In genomic region chr5:65538121-65538520, GRCm38 (mm10) we compare ENCODE assay signal across 9 mouse cellular contexts. TPM values are rescaled to one million over a fixed set of nuclear protein-coding genes. Genes with fewer than 3 reads are reported as not detected.
A peak's percentile ranks its signal among the peaks of the same experiment; 100 is the strongest.
DNase-seq lines count a peak whose midpoint lies in the region; ATAC-seq and TF ChIP-seq lines count a peak whose summit lies in the region.
"Had no signal": no experiment of that assay in that cellular context is flagged by ENCODE, and none has a peak within 500 bp of the region (broad histone marks: within the 10 kb centered on the region; RNA-seq: fewer than 3 reads in every experiment).

No protein-coding gene starts in this region.

- peaks cover 37% of the 10 kb centered on the region for H3K4me1 ChIP-seq in erythroblast, embryonic 14.5 days (ENCODE audit: control insufficient read depth)
- H3K4me1 ChIP-seq in CH12.LX (ENCODE audit: control insufficient read depth in 1 of 2, insufficient read depth in 2 of 2) = peaks cover 2 to 36% of the 10 kb centered on the region in 2 experiments; a peak in 3 of 4 replicates
- peaks cover 13% of the 10 kb centered on the region for H3K4me1 ChIP-seq in forebrain, embryonic 14.5 days (ENCODE audit: control insufficient read depth, insufficient read depth, low read length)
- H3K4me1 ChIP-seq in liver, embryonic 13.5 days (replicated peaks) = peaks cover 54% of the 10 kb centered on the region

- H3K27ac ChIP-seq in CH12.LX (ENCODE audit: insufficient read depth, low read depth) = peak overlapping the region; percentile 96; the same call in 1 of the 2 replicates
- H3K27ac ChIP-seq in forebrain, embryonic 14.5 days (ENCODE audit: low read depth, low read length) = peak overlapping the region; percentile 99
- peak overlapping the region; percentile 94 for H3K27ac ChIP-seq in liver, embryonic 13.5 days

- in situ Hi-C loops in CH12.LX (cut with MboI; ENCODE audit: low pct_ligation_motif_present, low pct_unique_long_range_greater_than_20kb, low sequenced_read_pairs) = no loop called here

- dilution Hi-C loops in CH12.LX (cut with MboI; ENCODE audit: extremely low pct_ligation_motif_present, extremely low pct_unique_long_range_greater_than_20kb, low sequenced_read_pairs) = no loop called here

- H3K79me2 ChIP-seq in CH12.LX (replicated peaks; ENCODE audit: control insufficient read depth, extremely low read depth, insufficient read depth, poor library complexity, severe bottlenecking) = peaks cover 51% of the 10 kb centered on the region

- no peak for TF ChIP-seq CTCF in CH12.LX (conservative IDR thresholded peaks at IDR 0.05 in 1 of 2, IDR thresholded peaks at IDR 0.05 in 1 of 2; ENCODE audit: low read depth in 2 of 2, low read length in 2 of 2)

- peak overlapping the region; percentile 99 for H3K4me3 ChIP-seq in erythroblast, embryonic 14.5 days (replicated peaks)
- peak overlapping the region; percentile 87 to 95 (median 95) for H3K4me3 ChIP-seq in CH12.LX (replicated peaks in 1 of 3; ENCODE audit: low read depth in 2 of 3, low read length in 2 of 3, poor library complexity in 1 of 3)
- peak overlapping the region; percentile 93 for H3K4me3 ChIP-seq in forebrain, embryonic 14.5 days (ENCODE audit: low read depth, low read length)
- H3K4me3 ChIP-seq in liver, embryonic 13.5 days (replicated peaks) = peak overlapping the region; percentile 83

- DNase-seq in CH12.LX (ENCODE audit: extremely low read depth) = no peak
- DNase-seq in forebrain, embryonic 14.5 days (ENCODE audit: low spot score) = peak; percentile 6
- no peak for DNase-seq in liver, embryonic 13.5 days
- DNase-seq in yolk sac, embryonic 10.5 days (ENCODE audit: low spot score) = no peak
- DNase-seq in frontal cortex, postnatal 36 days (ENCODE audit: low spot score in 2 of 2) = no peak
- no peak for DNase-seq in ovary, postnatal 14 days (ENCODE audit: low spot score)

- no peak for ATAC-seq in erythroblast, adult 5-6 weeks (replicated peaks; ENCODE audit: low FRiP score, poor library complexity, severe bottlenecking)
- ATAC-seq in forebrain, embryonic 14.5 days = no peak
- no peak for ATAC-seq in liver, embryonic 13.5 days (ENCODE audit: low read depth)

- H3K4me2 ChIP-seq in CH12.LX (ENCODE audit: insufficient read depth, low read depth, poor library complexity, severe bottlenecking) = peak overlapping the region; percentile 89
- peak overlapping the region; percentile 76 for H3K4me2 ChIP-seq in forebrain, embryonic 14.5 days (ENCODE audit: low read length)
- H3K4me2 ChIP-seq in liver, embryonic 13.5 days = peak overlapping the region; percentile 86

- WGBS in forebrain, embryonic 14.5 days = 1% methylated on average over 4 of the region's 4 CpGs
- under 1% methylated on average over 4 of the region's 4 CpGs for WGBS in liver, embryonic 13.5 days (ENCODE audit: insufficient replicate concordance)

- peak overlapping the region; percentile 77 for H3K9ac ChIP-seq in CH12.LX (ENCODE audit: insufficient read depth, low read depth)
- H3K9ac ChIP-seq in forebrain, embryonic 14.5 days (ENCODE audit: low read length) = peak overlapping the region; percentile 95
- H3K9ac ChIP-seq in liver, embryonic 13.5 days = peak overlapping the region; percentile 94

- no peak for TF ChIP-seq EP300 in CH12.LX (IDR thresholded peaks at IDR 0.05; ENCODE audit: low read length)

- H3K9me3 ChIP-seq in erythroblast, embryonic 14.5 days (ENCODE audit: control insufficient read depth, low read length) = no peaks in the 10 kb centered on the region
- H3K9me3 ChIP-seq in CH12.LX (replicated peaks; ENCODE audit: low read length) = no peaks in the 10 kb centered on the region
- H3K9me3 ChIP-seq in forebrain, embryonic 14.5 days (replicated peaks; ENCODE audit: control insufficient read depth, low read length) = no peaks in the 10 kb centered on the region
- no peaks in the 10 kb centered on the region for H3K9me3 ChIP-seq in liver, embryonic 13.5 days (replicated peaks)

- no peak for TF ChIP-seq RAD21 in CH12.LX (IDR thresholded peaks at IDR 0.05; ENCODE audit: low read depth, low read length)

- no peaks in the 10 kb centered on the region for H3K27me3 ChIP-seq in erythroblast, embryonic 14.5 days (ENCODE audit: control insufficient read depth)
- H3K27me3 ChIP-seq in CH12.LX (replicated peaks) = no peaks in the 10 kb centered on the region
- H3K27me3 ChIP-seq in forebrain, embryonic 14.5 days (replicated peaks; ENCODE audit: control insufficient read depth, insufficient read depth, low read length) = no peaks in the 10 kb centered on the region
- H3K27me3 ChIP-seq in liver, embryonic 13.5 days = no peaks in the 10 kb centered on the region

- peaks cover 27% of the 10 kb centered on the region for H3K36me3 ChIP-seq in erythroblast, embryonic 14.5 days (ENCODE audit: control insufficient read depth)
- H3K36me3 ChIP-seq in CH12.LX (replicated peaks in 1 of 2; ENCODE audit: control insufficient read depth in 1 of 2, insufficient read depth in 1 of 2, low read length in 1 of 2) = peaks cover 3 to 9% of the 10 kb centered on the region in 2 experiments
- no peaks in the 10 kb centered on the region for H3K36me3 ChIP-seq in forebrain, embryonic 14.5 days (ENCODE audit: control insufficient read depth, insufficient read depth, low read length)
- H3K36me3 ChIP-seq in liver, embryonic 13.5 days = peaks cover 9% of the 10 kb centered on the region; the same call in 1 of the 2 replicates

- TF ChIP-seq POLR2A in CH12.LX (IDR thresholded peaks at IDR 0.05; ENCODE audit: low read depth, low read length) = no peak

TF ChIP-seq in CH12.LX, 34 proteins besides CTCF, POLR2A, EP300 and RAD21:
- TF ChIP-seq CHD2 (IDR thresholded peaks at IDR 0.05; ENCODE audit: low read length) = no peak
- TF ChIP-seq IRF4 (IDR thresholded peaks at IDR 0.05; ENCODE audit: low read depth, low read length) = no peak
- no peak for TF ChIP-seq SIN3A (IDR thresholded peaks at IDR 0.05; ENCODE audit: low read length)
- TF ChIP-seq E2F4 (IDR thresholded peaks at IDR 0.05; ENCODE audit: insufficient replicate concordance, low read depth, low read length) = no peak

RNA-seq across cellular contexts. Expression of gene Ube2k, which starts 1.1 kb away (rescaled TPM):
- polyA plus RNA-seq in erythroblast, embryonic 14.5 days (2012) = 12.7 and 15.7 TPM in 2 replicates
- 35.0 and 44.5 TPM in 2 replicates for total RNA-seq in erythroblast, adult 5-6 weeks (2015; ENCODE audit: low replicate concordance)
- total RNA-seq in erythroblast, adult 5-6 weeks (2017; ENCODE audit: low replicate concordance) = 18.1 TPM in 2 replicates
- 56.7 and 58.8 TPM in 2 replicates for total RNA-seq in CH12.LX (2012; rRNA removed)
- total RNA-seq in CH12.LX (2014; rRNA removed) = 51.4 and 54.9 TPM in 2 replicates
- polyA plus RNA-seq in CH12.LX (2012; ENCODE audit: insufficient read length, low read depth) = 293 and 310 TPM in 2 replicates
- polyA plus RNA-seq in forebrain, embryonic 14.5 days (2014; fragmentation: Nextera tagmentation; extraction: Ambion mirVana) = 154 and 165 TPM in 2 replicates
- polyA plus RNA-seq in liver, embryonic 13.5 days (2015; fragmentation: Nextera tagmentation; extraction: Ambion mirVana) = 116 and 132 TPM in 2 replicates

RNA-seq across cellular contexts. Expression of gene Smim14, which starts 1.1 kb away (rescaled TPM):
- 0.05 and 0.21 TPM in 2 replicates for polyA plus RNA-seq in erythroblast, embryonic 14.5 days (2012)
- 41.8 and 54.2 TPM in 2 replicates for total RNA-seq in erythroblast, adult 5-6 weeks (2015; ENCODE audit: low replicate concordance)
- 17.6 and 26.3 TPM in 2 replicates for total RNA-seq in erythroblast, adult 5-6 weeks (2017; ENCODE audit: low replicate concordance)
- 9.7 and 11.4 TPM in 2 replicates for total RNA-seq in CH12.LX (2012; rRNA removed)
- total RNA-seq in CH12.LX (2014; rRNA removed) = 46.4 and 50.2 TPM in 2 replicates
- 19.3 and 19.7 TPM in 2 replicates for polyA plus RNA-seq in CH12.LX (2012; ENCODE audit: insufficient read length, low read depth)
- 199 and 205 TPM in 2 replicates for polyA plus RNA-seq in forebrain, embryonic 14.5 days (2014; fragmentation: Nextera tagmentation; extraction: Ambion mirVana)
- polyA plus RNA-seq in liver, embryonic 13.5 days (2015; fragmentation: Nextera tagmentation; extraction: Ambion mirVana) = 34.9 and 39.6 TPM in 2 replicates

RNA-seq across cellular contexts. Expression of gene Gm43552, which starts 45.5 kb away (rescaled TPM):
- polyA plus RNA-seq in erythroblast, embryonic 14.5 days (2012) = not detected in 2 replicates
- total RNA-seq in erythroblast, adult 5-6 weeks (2015; ENCODE audit: low replicate concordance) = not detected in 2 replicates
- not detected in 2 replicates for total RNA-seq in erythroblast, adult 5-6 weeks (2017; ENCODE audit: low replicate concordance)
- total RNA-seq in CH12.LX (2012; rRNA removed) (not detected in 2 replicates), CH12.LX (2014; rRNA removed) (not detected in 2 replicates)
- 1.5 and 2.1 TPM in 2 replicates for polyA plus RNA-seq in CH12.LX (2012; ENCODE audit: insufficient read length, low read depth)
- polyA plus RNA-seq in forebrain, embryonic 14.5 days (2014; fragmentation: Nextera tagmentation; extraction: Ambion mirVana) = not detected in 2 replicates
- polyA plus RNA-seq in liver, embryonic 13.5 days (2015; fragmentation: Nextera tagmentation; extraction: Ambion mirVana) = 1.0 TPM in 1 of 2 replicates, not detected in the other
- polyA plus RNA-seq: gonadal fat pad, adult 2 months had no signal

Comparison
In these comparisons a context has a peak if more than half of its experiments do, and no peak if none do; other contexts are left out.
1. RNA of gene Smim14, which starts 1.1 kb away (polyA plus RNA-seq): 199 to 205 TPM in forebrain, embryonic 14.5 days, 34.9 to 39.6 TPM in liver, embryonic 13.5 days and 19.3 to 19.7 TPM in CH12.LX; 0.05 to 0.21 TPM in erythroblast, embryonic 14.5 days; every median in the first group is over 10 times any median in the second.
2. Peak in every context shown above with its lines, with median percentiles within 50 percentile points of each other: H3K4me3 ChIP-seq, H3K27ac ChIP-seq, H3K4me2 ChIP-seq and H3K9ac ChIP-seq.